8 mouse cellular contexts compared by ENCODE assay signal in the genomic region with DNA sequence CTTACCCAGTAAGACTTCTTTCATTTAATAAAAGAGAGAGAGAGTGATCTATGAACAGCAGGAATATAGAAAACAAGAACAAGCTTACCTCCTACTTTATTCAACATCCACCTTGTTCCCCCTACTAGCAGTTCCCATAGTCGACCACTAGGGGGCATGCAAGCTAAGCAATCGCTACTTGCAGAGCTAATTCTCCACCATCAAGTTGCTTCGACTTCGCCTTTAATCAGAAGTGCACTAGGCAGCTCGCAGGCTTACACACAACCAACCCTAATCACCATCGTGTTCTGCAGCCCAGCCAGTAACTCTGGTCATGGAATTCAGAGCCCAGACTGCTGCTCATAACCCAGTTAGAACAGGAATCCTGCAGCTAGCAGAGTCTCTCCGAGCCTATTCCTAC. TPM values are rescaled to one million over a fixed set of nuclear protein-coding genes. Genes with fewer than 3 reads are reported as not detected.
DNase-seq lines count a peak whose midpoint lies in the region; ATAC-seq lines count a peak whose summit lies in the region.

No protein-coding gene starts in this region.

- H3K9ac ChIP-seq in liver, embryonic 12.5 days = no peak overlapping the region
- no peak overlapping the region for H3K9ac ChIP-seq in intestine, embryonic 15.5 days

- H3K4me2 ChIP-seq in liver, embryonic 12.5 days = no peak overlapping the region
- H3K4me2 ChIP-seq in intestine, embryonic 15.5 days (replicated peaks) = no peak overlapping the region

- H3K4me3 ChIP-seq in liver, embryonic 12.5 days = no peak overlapping the region
- H3K4me3 ChIP-seq in intestine, embryonic 15.5 days (replicated peaks) = no peak overlapping the region
- no peak overlapping the region for H3K4me3 ChIP-seq in limb, embryonic 10.5 days

- WGBS in liver, embryonic 12.5 days (ENCODE audit: insufficient replicate concordance) = 14% methylated on average over 7 of the region's 7 CpGs
- 14% methylated on average over 7 of the region's 7 CpGs for WGBS in intestine, embryonic 15.5 days
- WGBS in limb, embryonic 10.5 days = 15% methylated on average over 7 of the region's 7 CpGs

- H3K9me3 ChIP-seq in liver, embryonic 12.5 days (replicated peaks) = no peaks in the 10 kb centered on the region
- no peaks in the 10 kb centered on the region for H3K9me3 ChIP-seq in intestine, embryonic 15.5 days
- H3K9me3 ChIP-seq in limb, embryonic 10.5 days (replicated peaks) = no peaks in the 10 kb centered on the region

- peaks cover 32% of the 10 kb centered on the region for H3K27me3 ChIP-seq in liver, embryonic 12.5 days (replicated peaks)
- H3K27me3 ChIP-seq in intestine, embryonic 15.5 days (replicated peaks) = no peaks in the 10 kb centered on the region; the same call in 1 of the 2 replicates
- no peaks in the 10 kb centered on the region for H3K27me3 ChIP-seq in limb, embryonic 10.5 days (ENCODE audit: low read depth, poor library complexity, severe bottlenecking)
- H3K27me3 ChIP-seq in splenic B cell, adult 2 months (ENCODE audit: control insufficient read depth, insufficient read depth, low read length, poor library complexity, severe bottlenecking) = no peaks in the 10 kb centered on the region

- no peak overlapping the region for H3K27ac ChIP-seq in liver, embryonic 12.5 days
- H3K27ac ChIP-seq in intestine, embryonic 15.5 days = no peak overlapping the region
- no peak overlapping the region for H3K27ac ChIP-seq in limb, embryonic 10.5 days

- peak; percentile 83 for DNase-seq in liver
- DNase-seq in embryo, embryonic 10 days (ENCODE audit: low spot score) = peak; percentile 92
- DNase-seq in gastrocnemius, postnatal 4 days (ENCODE audit: low spot score in 2 of 2) = peak; percentile 63 to 78
- peak; percentile 82 for DNase-seq in limb, embryonic 10.5 days (ENCODE audit: low spot score)
- DNase-seq in neural tube, embryonic 10.5 days (ENCODE audit: extremely low spot score, low spot score) = peak; percentile 76
- peak; percentile 87 for DNase-seq in splenic B cell, adult 2 months (ENCODE audit: low read depth, low spot score)

- ATAC-seq in liver, embryonic 12.5 days = no peak
- ATAC-seq in intestine, embryonic 15.5 days = peak; percentile 56; the same call in 1 of the 2 replicates

- no peaks in the 10 kb centered on the region for H3K4me1 ChIP-seq in liver, embryonic 12.5 days
- H3K4me1 ChIP-seq in intestine, embryonic 15.5 days (replicated peaks) = no peaks in the 10 kb centered on the region
- no peaks in the 10 kb centered on the region for H3K4me1 ChIP-seq in limb, embryonic 10.5 days

- H3K36me3 ChIP-seq in liver, embryonic 12.5 days = no peaks in the 10 kb centered on the region
- no peaks in the 10 kb centered on the region for H3K36me3 ChIP-seq in intestine, embryonic 15.5 days
- H3K36me3 ChIP-seq in limb, embryonic 10.5 days = no peaks in the 10 kb centered on the region
- H3K36me3 ChIP-seq in splenic B cell, adult 2 months (ENCODE audit: control insufficient read depth, insufficient read depth, low read length, poor library complexity, severe bottlenecking) = no peaks in the 10 kb centered on the region

RNA-seq across cellular contexts. Expression of gene Scamp5, which starts 17.9 kb away (rescaled TPM):
- polyA plus RNA-seq in liver, embryonic 12.5 days (2016; fragmentation: Nextera tagmentation; extraction: Ambion mirVana) = 10.5 and 12.4 TPM in 2 replicates
- total RNA-seq in gastrocnemius, postnatal 4 days (2021) = 10 to 100 TPM; 13.3 to 14.5 TPM
- polyA plus RNA-seq in intestine, embryonic 15.5 days (2015; fragmentation: Nextera tagmentation; extraction: Ambion mirVana) = 14.1 and 16.4 TPM in 2 replicates
- polyA plus RNA-seq in limb, embryonic 10.5 days (2016; fragmentation: Nextera tagmentation; extraction: Ambion mirVana) = 4.3 and 4.5 TPM in 2 replicates

RNA-seq across cellular contexts. Expression of gene Rpp25, which starts 18.1 kb away (rescaled TPM):
- polyA plus RNA-seq in liver, embryonic 12.5 days (2016; fragmentation: Nextera tagmentation; extraction: Ambion mirVana) = 1.0 and 1.5 TPM in 2 replicates
- total RNA-seq in gastrocnemius, postnatal 4 days (2021) = under 1 TPM in 1 of 2 experiments, not detected in 1; 0.26 TPM
- 7.0 and 8.1 TPM in 2 replicates for polyA plus RNA-seq in intestine, embryonic 15.5 days (2015; fragmentation: Nextera tagmentation; extraction: Ambion mirVana)
- polyA plus RNA-seq in limb, embryonic 10.5 days (2016; fragmentation: Nextera tagmentation; extraction: Ambion mirVana) = 0.55 and 1.2 TPM in 2 replicates

RNA-seq across cellular contexts. Expression of gene Cox5a, which starts 35.3 kb away (rescaled TPM):
- polyA plus RNA-seq in liver, embryonic 12.5 days (2016; fragmentation: Nextera tagmentation; extraction: Ambion mirVana) = 415 and 442 TPM in 2 replicates
- 100 to 1,000 TPM; 639 to 672 TPM for total RNA-seq in gastrocnemius, postnatal 4 days (2021)
- polyA plus RNA-seq in intestine, embryonic 15.5 days (2015; fragmentation: Nextera tagmentation; extraction: Ambion mirVana) = 844 and 895 TPM in 2 replicates
- 635 and 703 TPM in 2 replicates for polyA plus RNA-seq in limb, embryonic 10.5 days (2016; fragmentation: Nextera tagmentation; extraction: Ambion mirVana)

RNA-seq across cellular contexts. Expression of gene Ppcdc, which starts 45.9 kb away (rescaled TPM):
- 13.8 and 15.6 TPM in 2 replicates for polyA plus RNA-seq in liver, embryonic 12.5 days (2016; fragmentation: Nextera tagmentation; extraction: Ambion mirVana)
- total RNA-seq in gastrocnemius, postnatal 4 days (2021) = 10 to 100 TPM in 1 of 2 experiments, 1 to 10 TPM in 1; 8.3 to 11.7 TPM
- 25.0 and 30.1 TPM in 2 replicates for polyA plus RNA-seq in intestine, embryonic 15.5 days (2015; fragmentation: Nextera tagmentation; extraction: Ambion mirVana)
- 22.4 and 28.5 TPM in 2 replicates for polyA plus RNA-seq in limb, embryonic 10.5 days (2016; fragmentation: Nextera tagmentation; extraction: Ambion mirVana)

RNA-seq across cellular contexts. Expression of gene Fam219b, which starts 51.6 kb away (rescaled TPM):
- 10.5 and 12.0 TPM in 2 replicates for polyA plus RNA-seq in liver, embryonic 12.5 days (2016; fragmentation: Nextera tagmentation; extraction: Ambion mirVana)
- total RNA-seq in gastrocnemius, postnatal 4 days (2021) = 10 to 100 TPM; 12.3 to 14.0 TPM
- 17.2 and 18.2 TPM in 2 replicates for polyA plus RNA-seq in intestine, embryonic 15.5 days (2015; fragmentation: Nextera tagmentation; extraction: Ambion mirVana)
- polyA plus RNA-seq in limb, embryonic 10.5 days (2016; fragmentation: Nextera tagmentation; extraction: Ambion mirVana) = 17.7 and 18.3 TPM in 2 replicates
